Mouse (Mus musculus): ENCODE measurements around the gene Bdnf. TPM values are rescaled to one million over a fixed set of nuclear protein-coding genes. Genes with fewer than 3 reads are reported as not detected.

Gene Bdnf
- polyA plus RNA-seq (2012; rRNA removed): 0.06 and 0.13 TPM in 2 replicates

GRCm38 (mm10) chr2:109674532-109674931, at the start of gene Bdnf:
Bdnf (plus strand) TSS chr2:109674700.

Other genes starting within 250 kb of the Bdnf start
- 1.2 and 2.3 TPM in 2 replicates for gene Lin7c, start 216.2 kb downstream of the Bdnf start, polyA plus RNA-seq (2012; rRNA removed)
- 9.1 and 9.8 TPM in 2 replicates for gene Lgr4, start 242.9 kb downstream of the Bdnf start, polyA plus RNA-seq (2012; rRNA removed)

All from stomach, adult 2 months (tissue).